Mouse (Mus musculus): Measurements from ENCODE around the gene Ier5l.

The Ier5l gene

DNA sequence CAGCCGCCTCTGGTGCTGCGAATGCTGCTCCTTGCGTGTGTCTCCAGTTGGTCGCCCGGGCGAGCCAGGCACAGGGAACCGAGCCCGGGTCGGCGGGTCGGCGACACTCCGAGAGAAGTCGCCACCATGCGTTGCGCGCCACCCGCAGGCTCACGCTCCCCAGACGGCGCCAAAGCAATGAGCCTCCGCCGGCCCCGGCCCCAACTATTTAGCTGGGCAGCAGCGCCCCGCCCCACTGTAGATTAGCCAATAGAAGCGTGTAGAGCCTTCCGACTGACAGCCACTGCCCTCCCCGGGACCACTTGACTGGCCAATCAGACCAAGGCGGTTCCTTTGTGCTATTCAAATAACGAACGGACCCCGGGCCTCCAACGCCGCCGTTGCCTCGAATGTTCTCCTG is at the start of gene Ier5l:
Gene Ier5l, minus strand, starts transcription at position 181 of the 400 bp plus-strand sequence.
- peak; percentile 95 for DNase-seq (ENCODE audit: low read depth, low spot score)

DNA sequence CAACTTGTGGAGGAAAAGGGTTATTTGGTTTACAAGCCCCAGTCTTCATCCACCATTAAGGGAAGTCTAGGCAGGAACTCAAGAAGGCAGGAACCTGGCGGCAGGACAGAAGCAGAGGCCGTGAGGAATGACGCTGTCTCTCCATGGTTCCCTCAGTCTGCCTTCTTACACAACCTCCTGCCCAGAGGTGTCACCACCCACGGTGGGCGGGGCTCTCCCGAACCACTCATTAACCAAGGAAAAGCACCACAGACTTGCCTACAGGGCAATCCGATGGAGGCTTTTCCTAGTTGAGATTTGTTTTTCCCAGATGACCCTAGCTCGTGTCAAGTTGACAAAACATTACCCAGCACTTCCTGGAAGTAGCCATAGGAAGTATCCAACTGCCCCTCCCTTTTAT is 49.7 kb upstream of the Ier5l start:
- no peak for DNase-seq (ENCODE audit: low read depth, low spot score)

DNA sequence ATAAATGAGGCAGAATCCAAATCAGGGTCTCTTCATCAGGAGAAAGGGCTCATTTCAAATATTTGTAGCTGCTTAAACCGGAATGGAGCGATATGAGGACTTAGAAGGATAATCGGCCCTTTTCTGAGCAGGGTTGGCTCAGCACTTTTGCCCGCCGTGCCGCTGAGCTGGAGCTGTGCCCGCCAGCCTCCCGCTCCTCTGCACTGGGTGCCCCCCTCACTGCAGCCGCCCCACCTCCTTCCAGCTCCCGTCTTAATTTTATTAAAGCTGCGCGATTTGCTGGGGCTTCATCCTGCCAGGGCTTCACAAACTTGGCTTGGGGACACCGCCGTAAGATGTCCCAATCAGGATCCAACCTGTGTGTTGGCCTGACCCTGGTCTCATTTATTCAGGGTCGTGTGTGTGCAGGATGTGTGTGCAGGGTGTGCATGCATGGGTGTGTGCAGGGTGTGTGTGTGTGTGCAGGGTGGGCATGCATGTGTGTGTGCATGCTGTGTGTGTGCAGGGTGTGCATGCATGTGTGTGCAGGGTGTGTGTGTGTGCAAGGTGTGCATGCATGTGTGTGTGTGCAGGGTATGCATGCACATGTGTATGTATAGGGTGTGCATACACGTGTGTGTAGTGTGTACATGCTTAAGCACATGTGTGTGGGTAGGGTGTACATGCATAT is 36.8 kb upstream of the Ier5l start:
- peak; percentile 22 for DNase-seq (ENCODE audit: low read depth, low spot score)

DNA sequence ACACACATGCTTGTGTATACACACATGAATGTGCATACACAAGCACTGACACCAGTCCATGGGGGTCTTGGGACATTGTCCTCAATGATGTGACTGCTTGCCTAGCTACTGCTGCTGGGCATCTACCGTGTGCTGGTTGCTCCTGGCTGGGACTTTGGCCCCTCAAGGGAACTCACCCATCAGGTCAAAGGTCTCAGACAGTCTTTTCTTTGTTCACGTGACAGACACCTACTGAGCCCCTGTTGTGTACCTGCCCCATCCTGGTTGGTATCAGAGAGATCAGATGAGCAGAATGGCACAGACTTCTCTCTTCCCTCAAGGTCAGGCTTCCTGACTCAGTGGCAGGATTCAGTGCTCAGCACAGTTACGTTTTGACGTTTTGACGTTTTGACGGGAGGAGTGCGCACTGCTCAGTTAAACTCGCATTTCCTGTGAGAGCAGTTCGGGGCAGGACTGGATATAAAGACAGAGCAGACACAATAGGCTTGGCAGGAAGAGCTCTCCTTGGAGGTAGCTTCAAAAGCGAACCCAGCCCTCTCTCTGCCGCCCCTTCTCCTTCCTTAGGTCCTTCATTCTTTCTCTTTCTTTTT is 33.2 kb upstream of the Ier5l start:
- DNase-seq (ENCODE audit: low read depth, low spot score) = no peak

DNA sequence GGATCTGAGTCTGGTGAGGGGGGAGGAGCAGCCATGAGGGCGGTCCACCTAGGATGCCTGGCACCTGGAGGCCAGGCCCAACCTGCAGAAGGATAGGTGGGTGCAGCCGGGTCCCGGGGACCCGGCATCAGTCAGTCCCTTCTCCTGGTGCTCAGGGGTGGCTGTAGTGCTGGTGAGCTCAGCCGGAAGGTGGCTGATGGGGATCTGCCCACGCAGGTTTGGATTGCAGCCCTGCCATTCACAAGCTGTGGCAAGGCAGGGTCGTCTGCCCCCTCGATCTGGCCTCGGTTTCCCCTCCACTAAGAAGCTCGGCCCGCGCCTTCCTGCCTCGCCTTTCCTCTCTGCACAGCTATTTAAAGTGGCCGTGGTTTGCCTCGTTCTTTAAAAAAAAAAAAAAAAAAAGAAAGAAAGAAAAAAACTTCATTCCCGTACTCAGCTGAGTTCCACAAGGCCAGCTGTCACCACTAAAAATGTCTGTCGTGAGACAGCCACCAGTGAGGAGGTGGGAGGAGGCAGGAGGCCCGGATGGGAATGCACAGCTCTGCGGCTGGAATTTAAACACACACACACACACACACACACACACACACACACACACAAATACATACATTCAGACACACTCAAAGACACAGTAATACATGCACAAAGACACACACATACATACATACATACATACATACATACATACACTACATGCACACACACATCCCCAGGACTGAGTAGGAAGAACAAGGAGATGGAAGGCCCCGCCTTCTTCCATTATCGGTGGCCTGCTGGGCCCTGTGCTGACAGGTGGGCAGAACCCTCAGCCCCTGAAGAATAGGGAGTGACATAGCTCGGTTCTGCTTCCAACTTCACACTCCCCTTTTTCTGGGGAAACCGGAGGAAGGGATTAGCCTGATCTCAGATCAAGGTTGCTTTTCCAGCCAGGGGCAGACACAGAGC is 29.9 kb upstream of the Ier5l start:
- peak; percentile 93 for DNase-seq (ENCODE audit: low read depth, low spot score)

DNA sequence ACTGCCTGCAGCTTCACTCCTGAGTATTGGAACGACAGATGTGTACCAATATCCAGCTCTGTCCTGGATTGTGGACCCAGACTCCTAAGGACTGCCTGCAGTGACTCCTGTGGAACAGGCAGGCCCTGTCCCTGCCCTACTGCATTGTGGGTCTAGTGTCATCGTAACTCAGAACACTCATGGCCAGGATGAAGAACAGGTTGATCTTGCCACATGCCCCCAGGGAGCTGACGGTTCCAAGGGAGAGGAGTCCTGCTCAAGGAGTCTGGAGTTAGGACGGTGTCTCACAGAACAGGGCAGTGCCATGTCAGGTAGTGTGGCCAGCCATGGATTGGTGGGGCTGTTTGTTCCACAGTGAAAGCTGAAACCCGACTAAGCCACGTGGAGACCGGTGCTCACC is 27.7 kb upstream of the Ier5l start:
- DNase-seq (ENCODE audit: low read depth, low spot score) = no peak

DNA sequence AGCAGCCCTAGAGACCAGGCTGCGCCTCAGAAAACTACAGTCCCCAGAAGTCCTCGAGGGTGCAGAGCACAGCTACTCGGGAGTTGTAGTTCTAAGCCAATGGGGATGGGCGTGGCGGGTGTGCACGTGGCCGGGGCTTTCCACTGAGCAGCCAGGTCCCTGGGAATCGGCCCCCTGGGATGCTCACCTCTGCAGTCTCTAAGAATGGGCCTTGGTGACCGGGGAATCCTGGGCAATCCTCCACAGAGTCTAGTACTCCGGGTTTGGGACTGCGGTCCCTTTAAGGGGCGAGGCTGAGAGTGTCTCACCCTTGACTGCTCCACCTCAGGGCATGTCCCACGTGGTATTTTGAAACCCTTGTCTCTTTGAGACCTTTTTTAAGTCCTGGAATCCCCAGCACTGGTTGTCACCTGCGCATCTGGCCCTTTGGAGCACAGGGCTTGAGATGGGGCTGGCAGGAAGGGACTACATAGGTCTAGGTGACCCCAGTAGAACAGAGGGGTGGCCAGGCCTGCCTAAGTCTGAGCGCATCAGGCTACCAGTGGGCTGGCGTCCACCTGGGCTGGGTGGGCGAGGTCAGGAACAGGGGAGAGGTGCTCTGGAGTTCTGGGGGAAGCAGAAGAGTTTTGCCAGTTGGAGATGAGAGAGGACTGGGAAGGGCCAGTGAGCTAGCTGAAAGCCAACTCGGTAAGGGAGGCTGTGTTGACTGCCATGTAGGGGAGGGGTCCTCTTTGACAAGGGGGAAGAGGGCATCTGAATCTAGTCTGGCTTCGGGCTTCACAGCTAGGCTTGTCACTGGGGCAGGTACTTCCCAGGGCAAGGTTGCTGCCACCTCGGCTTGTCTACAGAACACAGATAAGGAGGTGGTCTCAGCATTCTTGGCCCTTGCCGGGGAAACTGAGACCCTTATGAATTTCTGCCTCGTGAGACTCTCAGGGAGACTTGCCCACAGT is 22.2 kb upstream of the Ier5l start:
- peak; percentile 87 for DNase-seq (ENCODE audit: low read depth, low spot score)

DNA sequence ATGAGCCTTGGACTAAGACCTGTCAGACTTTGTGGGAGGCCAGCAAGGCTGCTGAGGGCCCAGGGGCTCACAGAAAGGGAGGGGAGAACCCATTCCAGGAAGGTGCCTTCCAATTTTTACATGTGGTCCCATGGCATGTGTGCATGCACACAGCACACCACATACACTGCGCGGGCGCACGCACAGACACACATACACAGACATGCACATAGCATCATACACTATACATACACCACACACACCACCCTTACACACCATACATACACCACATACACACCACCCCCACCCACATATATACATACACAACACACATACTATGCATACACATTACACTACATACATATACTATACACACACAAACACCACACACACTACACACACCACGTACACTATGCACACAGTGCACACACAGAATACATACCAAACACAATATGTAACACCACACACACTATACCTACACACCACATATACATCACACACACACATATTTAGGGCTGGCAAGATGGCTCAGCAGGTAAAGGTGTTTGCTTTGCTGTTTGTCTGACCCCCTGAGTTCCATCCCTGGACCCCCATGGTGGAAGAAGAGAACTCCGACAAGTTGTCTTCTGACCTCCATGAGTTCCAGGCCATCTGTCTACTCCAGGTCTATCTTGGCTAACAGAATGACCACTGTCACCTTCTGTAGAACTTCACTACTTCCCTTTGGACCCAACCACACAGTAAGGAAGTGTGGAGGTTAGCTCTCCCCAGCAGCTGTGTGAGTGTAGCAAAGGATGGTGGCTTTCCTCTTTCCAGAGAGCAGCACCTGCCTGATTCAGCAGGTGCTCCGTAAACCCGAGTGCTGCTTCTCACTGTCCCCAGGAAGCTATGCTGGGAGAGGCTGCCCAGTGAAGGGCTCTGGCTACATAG is 21.2 kb upstream of the Ier5l start:
- DNase-seq (ENCODE audit: low read depth, low spot score) = no peak

DNA sequence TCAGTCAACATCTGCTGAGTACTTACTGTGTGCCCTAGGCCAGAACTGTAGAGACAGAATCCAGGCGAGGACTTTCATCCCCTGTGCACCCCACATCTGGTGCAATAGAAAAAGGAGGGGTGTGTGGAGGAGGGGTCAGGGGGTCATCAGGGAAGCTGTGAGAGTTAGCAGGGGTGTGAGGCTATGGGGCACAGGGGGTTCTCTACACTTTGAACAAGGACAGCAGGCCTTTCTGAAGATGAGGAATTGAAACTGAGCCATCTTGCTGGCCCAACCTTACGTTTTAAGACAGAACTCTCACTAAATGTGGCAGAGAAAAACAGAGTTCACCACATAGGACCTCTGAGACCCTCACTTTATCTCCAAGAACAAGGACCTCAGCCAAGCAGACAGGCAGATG is 16.4 kb upstream of the Ier5l start:
- DNase-seq (ENCODE audit: low read depth, low spot score) = no peak

DNA sequence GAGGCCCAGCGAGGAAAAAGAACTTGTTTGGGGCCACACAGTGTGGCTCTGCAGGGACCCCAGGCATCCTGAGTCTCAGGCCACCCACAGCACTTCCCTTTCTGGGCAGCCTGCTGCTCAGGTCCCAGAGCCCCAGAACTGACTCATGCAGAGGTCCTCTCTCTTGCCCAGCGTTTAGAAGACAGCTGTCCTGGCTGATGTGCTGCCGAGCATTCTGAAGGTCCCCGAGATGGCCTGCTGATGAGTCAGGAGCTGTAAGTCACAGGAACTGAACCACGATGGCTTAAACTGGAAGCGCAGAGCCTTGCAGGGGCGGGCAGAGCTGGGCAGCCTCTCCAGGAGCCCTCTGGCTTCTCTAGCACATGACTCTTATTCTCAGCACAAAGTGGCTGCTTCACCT is 13.6 kb upstream of the Ier5l start:
- peak; percentile 61 for DNase-seq (ENCODE audit: low read depth, low spot score)

DNA sequence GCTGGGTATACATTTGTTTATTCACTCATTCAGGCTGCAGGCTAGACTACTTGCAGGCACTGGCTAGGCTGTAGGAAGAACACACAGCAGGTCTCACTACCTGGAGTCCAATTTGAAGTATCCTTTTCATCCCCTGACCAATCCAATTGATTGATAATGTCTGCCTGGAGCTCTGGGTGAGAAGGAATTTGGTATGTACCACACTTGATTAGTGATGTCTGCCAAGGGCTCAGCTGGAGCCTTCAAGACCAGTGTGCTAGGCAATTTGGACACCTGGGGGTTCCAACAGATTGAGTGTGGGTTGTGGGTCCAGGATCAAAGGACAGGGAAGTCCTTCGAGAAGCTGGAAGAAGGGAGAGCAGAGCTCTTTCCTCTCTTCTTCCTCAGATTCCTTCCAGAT is 4.5 kb upstream of the Ier5l start:
- no peak for DNase-seq (ENCODE audit: low read depth, low spot score)

DNA sequence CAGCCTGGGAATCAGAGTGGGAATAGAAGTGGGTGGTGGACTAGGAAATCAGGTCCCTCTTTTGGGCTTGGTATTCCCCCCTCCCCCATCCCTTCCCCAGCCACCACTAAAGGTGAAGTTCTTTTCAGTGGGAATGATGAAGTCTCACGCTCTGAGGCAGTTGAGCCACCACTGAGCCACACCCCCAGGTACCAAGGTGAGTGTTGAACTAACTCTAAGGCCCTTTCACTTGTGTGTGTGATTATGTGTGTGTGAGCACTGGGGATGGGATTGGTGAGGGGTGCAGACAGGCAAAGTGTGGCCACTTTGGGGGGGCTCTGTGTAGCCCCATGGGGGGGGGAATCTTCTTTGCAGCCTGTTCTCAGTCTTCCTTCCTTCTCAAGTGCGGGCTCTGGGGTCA is 2.2 kb upstream of the Ier5l start:
- DNase-seq (ENCODE audit: low read depth, low spot score) = no peak

DNA sequence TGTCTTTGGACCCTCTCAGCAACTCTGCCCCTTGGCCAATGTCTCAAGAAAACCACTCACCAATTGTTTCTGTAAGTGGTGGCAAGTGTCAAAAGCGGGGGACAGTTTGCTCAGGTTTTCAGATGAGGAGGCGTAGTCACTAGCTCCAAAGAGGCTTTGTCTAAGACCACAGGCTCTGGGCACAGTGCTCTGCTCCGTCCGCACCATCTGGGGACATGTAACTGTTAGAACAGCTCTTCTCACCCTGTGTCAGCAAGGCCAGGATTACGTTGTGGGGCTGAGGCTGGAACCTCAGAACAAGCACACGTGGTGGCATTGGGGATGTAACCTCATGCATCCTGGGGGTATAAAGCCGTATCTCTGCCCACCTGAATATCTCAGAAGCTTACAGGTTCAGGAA is 1.4 kb upstream of the Ier5l start:
- no peak for DNase-seq (ENCODE audit: low read depth, low spot score)

DNA sequence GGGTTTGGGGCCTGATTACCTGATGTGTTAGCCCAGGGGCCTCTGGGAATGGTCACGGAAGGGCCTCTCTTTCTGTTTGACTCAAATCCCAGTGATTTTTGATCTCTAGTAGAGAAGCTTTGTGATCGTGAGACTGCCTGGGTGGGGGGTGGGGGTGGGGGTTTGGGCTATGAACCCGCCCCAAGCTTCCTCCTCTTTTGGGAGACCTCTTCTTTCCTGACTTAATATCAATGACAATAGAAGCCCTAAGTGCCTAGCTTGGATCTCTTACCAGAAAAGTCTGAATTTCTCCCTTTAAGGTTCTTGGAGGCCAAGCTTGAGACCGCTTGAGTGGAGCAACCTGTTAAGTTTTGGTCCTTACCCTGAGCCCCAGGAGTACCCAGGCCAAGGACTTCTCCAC is 757 bp upstream of the Ier5l start:
- no peak for DNase-seq (ENCODE audit: low read depth, low spot score)

DNA sequence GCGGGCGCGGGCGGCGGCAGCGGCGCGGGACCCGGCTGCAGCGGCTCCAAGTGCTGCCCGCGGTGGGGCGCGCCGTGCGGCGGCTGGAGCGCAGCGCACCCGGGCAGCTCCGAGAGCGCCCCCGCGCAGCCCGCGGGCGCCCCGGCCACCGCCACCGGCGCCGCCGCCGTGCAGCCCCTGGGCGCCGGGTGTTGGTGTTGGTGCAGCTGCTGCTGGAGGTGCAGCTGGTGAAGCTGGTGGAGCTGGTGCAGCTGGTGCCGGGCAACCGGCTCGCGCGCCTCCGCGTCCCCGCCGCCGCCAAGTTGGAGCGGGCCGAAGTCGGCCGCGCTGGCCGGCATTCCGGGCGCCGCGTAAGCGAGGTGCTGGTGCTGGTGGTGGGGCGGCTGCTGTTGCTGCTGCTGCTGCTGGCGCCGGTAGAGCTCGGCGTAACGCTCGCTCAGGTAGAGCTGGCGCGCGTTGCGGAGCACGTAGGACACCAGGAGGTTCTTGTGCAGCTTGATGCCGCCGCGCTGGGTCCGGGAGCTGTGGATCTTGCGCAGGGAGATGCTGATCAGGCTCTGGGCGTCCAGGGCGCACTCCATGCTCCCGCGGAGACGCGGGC is 488 bp downstream of the Ier5l start:
- peak; percentile 77 for DNase-seq (ENCODE audit: low read depth, low spot score)

DNA sequence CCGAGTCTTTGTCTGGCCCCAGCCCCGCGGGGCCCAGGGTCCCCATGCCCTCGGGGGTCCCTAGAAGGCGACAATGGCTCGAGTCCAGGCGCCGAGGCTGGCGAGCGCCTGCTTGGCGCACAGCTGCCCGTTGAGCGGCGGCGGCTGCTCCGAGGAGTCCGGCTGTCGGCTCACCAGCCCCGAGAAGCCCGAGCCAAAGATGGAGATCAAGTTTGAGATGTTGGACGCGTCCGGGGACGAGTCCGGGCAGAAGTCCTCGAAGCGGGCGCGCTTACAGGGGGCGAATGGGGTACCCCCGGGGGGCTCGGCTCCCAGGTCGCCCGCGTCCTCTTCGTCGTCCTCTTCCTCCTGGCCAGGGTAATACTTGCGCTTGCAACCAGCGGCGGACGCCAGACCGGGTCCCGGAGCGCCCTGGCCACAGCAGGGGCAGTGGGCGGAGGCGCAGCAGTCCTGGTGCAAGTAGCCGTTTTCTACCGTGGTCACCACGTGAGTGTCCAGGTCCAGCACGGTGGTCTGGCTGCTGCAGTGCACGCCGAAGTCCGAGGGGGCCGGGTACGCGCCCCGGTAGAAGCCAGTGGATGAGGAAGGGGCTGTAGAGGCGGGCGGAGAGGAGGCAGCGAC is 1.2 kb downstream of the Ier5l start:
- no peak for DNase-seq (ENCODE audit: low read depth, low spot score)

DNA sequence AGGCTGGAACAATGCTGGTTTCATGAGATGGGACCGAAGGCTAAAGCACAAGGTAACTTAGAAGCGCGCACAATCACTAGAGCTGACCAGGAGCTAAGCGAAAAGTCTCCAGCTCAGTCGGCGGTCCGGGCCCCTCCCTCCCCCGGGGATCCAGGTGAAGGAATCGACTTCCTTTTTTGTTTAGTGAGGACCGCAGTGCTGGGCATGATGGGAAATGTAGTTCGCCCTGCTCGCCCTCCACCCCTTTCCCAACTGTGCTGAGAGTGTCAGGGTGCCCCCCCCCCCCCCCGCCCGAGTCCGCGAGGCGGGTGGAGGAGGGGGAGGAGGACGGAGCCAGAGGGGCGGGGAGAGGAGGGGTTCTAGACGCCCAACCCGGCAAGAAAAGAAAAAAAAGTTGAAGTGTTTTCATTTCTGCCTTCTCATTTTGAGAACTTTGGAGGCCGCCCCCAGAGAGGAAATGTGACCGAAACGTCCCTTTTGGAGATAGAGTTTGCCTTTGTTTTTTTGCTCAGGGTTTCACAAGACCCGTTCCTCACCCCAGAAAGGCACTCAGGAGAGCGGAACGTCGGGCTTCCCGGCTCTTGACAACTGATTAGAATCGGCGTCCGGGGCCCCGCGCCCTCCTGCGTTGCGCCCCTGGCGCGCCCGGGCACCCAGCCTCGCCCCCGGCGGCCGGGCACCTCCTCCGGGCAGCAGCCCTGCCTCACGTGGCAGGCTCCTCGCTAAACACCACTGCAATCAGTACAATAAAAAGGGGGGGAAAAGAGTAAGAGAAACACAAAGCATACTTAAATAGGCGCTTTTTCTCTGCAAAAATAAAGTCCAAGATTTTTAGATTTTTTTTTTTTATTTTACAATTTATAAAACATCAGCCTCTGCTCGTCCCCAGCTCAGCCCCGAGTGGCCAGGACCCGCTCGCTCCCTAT is 2.0 kb downstream of the Ier5l start:
- DNase-seq (ENCODE audit: low read depth, low spot score) = peak; percentile 89

DNA sequence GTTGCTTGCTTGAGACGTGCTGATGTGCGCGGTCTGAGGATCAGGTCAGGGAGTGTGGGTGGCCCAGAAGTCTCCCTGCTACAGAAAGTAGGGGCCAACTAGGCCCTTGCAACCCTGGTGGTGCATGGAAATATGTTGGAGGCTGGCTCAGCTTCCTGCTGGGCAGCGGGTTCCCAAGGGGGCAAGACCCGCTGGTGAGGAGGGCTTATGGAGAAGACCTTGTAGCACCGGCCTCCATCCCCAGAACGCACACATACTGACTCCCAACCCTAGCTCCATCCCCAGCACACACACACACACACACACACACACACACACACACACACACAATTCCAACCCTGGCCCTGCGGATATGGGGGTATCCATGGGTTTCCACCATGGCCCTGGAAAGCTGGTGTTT is 3.0 kb downstream of the Ier5l start:
- DNase-seq (ENCODE audit: low read depth, low spot score) = no peak
